Mouse (Mus musculus): ENCODE results near the gene Pde12.

Gene Pde12

GRCm38 (mm10) chr14:26643006-26643624, 26.6 kb downstream of the Pde12 start:
- DNase-seq (ENCODE audit: low spot score), result no peak

DNA sequence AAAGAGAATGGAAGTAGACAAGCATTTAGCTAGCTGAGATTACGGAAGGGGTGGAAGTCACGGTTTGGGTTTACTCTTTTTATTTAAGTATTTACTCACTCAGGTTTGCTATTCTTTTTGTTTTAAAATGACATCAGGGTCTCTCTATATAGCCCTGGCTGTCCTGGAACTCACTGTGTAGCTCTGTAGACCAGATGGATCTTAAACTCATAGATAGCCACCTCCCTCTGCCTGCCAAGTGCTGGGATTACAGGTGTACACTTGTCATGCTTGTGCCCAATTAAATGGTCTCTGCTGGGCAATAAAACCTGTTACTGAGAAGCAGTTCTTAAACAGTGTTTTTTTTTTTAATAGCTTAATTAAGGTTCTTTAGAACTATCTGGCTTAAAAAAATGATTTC, 29.7 kb downstream of the Pde12 start:
- no peak for DNase-seq (ENCODE audit: low spot score)

GRCm38 (mm10) chr14:26639251-26639650, 30.4 kb downstream of the Pde12 start:
- DNase-seq (ENCODE audit: low spot score), result no peak

GRCm38 (mm10) chr14:26638708-26639084, 31.0 kb downstream of the Pde12 start:
- peak; percentile 66 for DNase-seq (ENCODE audit: low spot score)

- DNase-seq (ENCODE audit: low spot score), result peak; percentile 98
Observed at GRCm38 (mm10) chr14:26637851-26638707, 31.6 kb downstream of the Pde12 start, which contains the start of gene Arf4. Gene Arf4 (plus strand): TSS chr14:26638074.

- no peak for DNase-seq (ENCODE audit: low spot score)
Observed at GRCm38 (mm10) chr14:26637025-26637850, 32.4 kb downstream of the Pde12 start.

DNA sequence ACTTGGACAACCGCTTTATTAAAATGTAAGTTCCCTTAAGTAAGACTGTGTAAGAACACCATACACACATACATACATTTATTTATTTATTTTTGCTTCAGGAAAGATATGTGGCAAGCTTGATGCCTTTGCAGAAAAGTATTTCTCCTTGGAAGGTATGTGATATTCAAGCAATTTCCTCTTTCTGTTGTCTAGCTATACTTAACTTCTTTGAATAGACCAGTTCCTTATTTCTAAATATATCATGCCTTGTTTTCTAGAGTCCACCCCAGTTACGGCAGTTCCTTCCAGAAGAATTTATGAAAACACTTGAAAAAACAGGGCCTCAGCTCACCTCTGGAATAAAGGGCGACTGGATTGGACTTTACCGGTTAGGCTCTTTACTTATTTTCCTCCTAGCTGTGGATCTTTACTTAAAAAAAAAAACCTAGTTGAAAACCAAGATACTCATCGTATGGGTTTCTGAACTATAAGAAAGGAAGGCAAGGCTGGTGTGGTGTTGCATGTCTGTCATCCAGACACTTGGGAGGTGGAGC, 43.0 kb downstream of the Pde12 start:
- no peak for DNase-seq (ENCODE audit: low spot score)

- no peak for DNase-seq (ENCODE audit: low spot score)
Observed at GRCm38 (mm10) chr14:26625301-26625700, 44.4 kb downstream of the Pde12 start.

- DNase-seq (ENCODE audit: low spot score), result no peak
Observed at GRCm38 (mm10) chr14:26610689-26611088, 59.0 kb downstream of the Pde12 start.

Measured in testis, postnatal 10 days (tissue).